Mouse (Mus musculus) adrenal gland (tissue): ENCODE measurements around the gene Capn13.
"Not testable (repeated sequence)": the region's sequence is repeated elsewhere in the genome, so short reads cannot be mapped to it uniquely, and the experiment has no call there.

Experiments used
- intact Hi-C: fragments of 180-260 bp; cut with DNase I; formaldehyde crosslinking; loops from one replicate; pipeline ENCODE4 v1.15.1; 2025

Gene Capn13

DNA sequence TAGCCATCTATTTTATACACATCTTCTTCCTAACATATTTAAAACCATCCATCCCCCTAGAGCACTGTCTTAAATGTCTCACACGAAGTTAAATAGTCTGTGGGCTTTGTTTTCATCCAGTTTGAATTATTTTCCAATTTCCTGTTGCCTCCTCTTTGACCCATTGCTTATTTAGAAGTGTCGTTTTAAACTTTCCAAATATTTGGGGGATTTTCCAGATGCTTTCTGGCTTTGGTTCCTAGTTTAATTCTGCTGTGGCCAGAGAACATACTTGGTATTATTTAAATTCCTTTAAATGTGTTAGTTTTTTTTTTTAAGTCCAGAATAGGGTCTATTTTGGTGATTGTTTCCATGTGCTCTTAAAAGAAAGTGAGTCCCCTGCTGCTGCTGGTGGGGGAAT, 116.4 kb downstream of the Capn13 start:
- intact Hi-C loops, result no loop called here

DNA sequence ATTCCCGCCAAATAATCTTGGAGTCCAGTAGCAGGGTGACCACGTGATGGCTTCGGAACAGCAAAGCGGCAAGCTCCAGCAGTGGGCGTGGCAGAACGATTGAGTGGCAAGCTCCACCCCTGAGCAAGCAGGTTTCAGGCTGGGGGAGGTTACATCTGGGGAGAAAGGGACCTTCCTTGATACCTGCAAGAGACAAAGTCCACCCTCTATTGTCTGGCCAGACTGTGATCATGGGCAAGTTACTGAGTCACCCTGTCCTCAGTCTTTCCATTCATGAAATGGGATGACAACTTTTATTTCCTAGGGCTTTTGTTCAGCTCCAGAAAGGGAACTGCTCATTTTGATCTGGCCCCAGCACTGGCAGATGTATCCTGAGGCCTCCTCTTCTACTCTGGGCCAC, 118.0 kb downstream of the Capn13 start:
- intact Hi-C loops, result not testable (repeated sequence)

DNA sequence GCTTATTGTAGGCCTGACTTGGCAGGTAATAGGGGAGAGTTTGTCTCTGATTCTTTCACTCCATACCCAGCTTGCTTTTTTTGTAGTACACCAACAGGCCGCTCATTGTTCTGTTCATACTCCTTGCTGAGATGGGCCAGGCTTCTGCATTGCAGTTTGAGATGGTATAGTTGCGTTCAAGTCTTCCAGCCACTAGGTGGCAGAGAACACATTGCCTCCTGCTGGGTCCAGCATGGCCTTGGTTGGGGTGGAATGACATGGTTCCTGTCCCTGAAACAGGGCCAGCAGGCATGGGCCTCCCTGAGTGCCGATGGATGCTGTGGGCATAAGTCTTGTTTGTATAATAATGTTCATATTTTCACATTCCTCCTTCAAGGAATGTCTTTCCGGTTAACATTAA, 122.9 kb downstream of the Capn13 start:
- intact Hi-C loops, result no loop called here

DNA sequence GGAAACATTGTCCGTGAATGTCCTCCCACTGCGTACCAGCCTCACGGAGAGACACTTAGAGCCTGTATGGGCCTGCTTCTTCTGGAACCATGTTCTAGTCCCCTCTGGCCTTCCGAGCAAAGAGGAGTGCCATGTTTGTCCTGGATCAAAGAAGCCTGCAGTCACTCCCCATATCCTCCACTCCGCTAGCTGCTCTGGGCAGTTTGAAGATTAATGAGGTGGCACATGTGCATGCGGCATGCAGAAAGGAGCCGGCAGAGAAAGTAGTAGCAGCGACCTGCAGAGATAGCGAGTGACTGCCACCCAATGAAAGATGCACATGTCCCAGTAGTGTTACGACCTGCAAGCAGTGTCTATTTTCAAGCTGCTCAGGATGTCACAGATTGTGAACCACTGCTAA, 125.6 kb downstream of the Capn13 start:
- intact Hi-C loops, result no loop called here

DNA sequence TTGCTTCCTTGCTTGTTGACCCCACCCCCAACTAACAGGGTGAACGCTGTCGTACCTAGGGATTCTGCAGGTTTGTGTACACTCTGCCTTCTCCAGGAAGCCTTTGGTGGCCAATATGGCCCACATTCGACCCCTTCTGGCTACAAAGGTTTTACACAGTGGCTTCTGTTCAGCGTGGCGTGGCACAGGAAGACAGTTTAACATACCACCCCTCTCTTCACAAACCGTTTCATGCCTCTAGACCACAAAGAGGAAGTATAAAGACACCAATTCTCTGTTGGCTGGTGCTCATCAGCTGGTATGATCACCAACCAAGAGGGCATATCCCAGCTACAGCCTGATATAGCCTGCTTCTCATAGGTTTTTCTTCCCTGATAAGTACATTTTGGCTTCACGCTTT, 126.9 kb downstream of the Capn13 start:
- intact Hi-C loops, result no loop called here

DNA sequence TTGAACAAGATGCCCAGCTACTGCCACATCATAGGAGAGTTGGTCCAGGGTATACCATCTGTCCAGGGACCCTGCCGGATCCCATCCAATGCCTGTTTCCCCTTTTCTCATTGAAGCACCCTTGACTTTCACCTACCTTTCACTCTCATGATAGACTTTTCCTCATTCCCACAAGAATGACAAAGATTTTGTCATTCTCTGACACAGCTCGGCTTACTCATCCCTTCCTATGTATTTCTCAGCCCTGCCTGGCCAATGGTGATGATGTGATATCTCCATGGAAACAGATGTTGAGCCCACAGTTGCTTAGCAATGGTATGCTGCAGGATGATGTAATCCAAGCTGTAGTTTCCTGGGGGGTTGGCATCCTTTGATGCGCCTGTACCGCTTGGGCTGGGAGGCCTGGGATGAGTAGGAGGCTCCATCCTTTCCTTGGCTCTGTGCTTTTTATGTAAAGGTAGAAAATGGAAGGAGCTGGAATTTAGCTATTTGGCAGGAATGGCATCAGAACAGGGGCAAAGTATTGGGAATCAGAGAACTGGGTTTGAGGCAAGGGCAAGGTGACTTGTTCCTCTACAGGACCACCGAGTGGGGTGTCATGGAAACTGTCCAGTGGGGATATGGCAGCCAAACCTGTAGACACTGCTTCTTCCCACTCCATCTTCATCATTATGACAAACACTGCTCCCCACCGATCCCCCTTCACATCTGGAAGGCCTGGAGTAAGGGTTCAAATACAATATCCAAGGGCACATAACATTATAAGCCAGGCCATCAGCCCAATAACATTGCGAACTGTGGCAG, 128.7 kb downstream of the Capn13 start:
- intact Hi-C loops, result no loop called here

DNA sequence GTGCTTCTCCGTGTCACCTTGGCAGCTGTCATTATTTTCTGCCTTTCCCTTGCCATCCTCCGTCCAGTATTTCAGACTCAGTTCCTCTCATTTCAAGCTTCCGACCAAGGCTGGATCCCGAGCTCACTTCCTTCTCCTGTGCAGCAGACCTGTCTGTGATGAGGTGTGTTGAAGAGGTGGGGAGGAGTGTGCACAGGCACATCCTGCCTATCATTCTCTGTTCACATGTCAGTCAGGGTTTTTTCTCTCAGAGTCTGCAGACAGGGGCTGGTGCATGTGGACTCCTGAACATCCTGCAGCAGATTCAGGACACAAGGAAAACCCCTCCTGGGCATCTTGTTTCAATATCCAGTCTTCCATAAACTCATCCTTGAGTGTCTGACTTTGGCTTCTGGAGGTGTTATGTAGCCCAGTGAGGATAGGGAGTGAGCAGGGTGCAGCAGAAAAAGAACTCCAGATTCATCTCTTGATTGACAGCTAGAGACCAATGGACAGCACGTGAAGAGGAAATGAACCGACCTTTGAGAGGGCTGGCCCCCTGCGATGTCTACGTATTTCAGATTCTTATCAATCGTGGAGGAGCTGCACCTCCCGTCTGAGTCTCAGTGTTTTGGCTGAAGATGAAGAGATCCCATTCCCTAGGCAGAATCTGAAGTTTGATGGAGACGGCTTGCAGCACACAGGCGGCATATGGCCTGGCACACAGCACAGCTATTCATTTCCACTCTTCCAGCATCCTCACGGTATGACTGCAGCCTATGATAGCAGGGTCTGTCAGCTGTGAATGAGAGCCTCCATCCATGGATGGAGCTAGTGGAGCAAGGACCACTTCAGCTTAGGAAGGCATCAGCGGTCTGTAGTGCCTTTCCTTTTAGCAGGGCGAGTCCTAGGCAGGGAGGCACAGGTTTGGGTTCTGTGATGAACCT, 129.5 kb downstream of the Capn13 start:
- intact Hi-C loops, result no loop called here

DNA sequence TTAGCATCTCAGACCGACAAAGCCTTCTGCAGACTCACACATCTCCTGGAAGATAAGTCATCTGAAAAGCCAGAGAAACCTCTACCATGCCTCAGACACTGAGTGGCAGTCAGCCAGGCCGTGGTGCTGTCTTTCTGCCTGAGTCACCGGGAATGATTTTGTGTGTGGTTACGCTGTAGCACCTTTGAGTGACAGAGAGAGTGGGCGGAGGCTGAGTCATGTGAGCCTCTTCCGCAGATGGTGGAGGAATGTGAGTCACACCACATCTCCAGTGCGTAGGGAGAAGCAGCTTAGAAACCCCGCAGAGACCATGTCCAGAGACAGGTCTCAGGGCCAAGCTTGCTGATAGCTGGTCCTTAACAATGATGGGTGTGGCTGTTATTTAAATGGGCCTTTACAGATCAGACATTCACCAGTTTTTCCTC, 137.6 kb downstream of the Capn13 start:
- intact Hi-C loops, result no loop called here

DNA sequence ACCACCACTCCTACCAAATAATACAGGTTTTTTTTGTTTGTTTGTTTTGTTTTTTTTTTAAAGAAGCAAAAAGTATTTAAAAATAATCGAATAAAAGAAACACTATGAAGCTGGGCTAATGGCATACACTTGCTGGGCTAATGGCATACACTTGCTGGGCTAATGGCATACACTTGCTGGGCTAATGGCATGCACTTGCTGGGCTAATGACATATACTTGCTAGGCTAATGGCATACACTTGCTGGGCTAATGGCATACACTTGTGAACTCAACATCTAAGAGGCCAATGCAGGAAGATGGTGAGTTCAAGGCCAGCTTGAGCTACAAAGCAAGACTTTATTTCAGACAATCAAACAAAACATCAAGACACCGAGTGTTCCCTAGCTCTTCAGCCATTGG, 138.1 kb downstream of the Capn13 start:
- intact Hi-C loops, result no loop called here

DNA sequence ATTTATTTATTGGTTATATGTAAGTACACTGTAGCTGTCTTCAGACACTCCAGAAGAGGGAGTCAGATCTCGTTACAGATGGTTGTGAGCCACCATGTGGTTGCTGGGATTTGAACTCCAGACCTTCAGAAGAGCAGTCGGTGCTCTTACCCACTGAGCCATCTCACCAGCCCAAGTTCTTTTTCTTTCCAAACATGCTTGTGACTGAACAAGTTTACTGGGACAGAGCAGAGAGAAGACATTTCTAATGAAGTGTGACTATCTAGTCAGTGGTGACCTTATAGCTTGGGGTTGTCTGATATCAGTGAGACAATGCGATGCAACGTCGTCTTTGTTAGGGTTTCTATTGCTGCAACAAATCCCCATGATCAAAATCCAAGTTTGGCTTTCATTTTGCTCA, 141.4 kb downstream of the Capn13 start:
- intact Hi-C loops, result not testable (repeated sequence)

DNA sequence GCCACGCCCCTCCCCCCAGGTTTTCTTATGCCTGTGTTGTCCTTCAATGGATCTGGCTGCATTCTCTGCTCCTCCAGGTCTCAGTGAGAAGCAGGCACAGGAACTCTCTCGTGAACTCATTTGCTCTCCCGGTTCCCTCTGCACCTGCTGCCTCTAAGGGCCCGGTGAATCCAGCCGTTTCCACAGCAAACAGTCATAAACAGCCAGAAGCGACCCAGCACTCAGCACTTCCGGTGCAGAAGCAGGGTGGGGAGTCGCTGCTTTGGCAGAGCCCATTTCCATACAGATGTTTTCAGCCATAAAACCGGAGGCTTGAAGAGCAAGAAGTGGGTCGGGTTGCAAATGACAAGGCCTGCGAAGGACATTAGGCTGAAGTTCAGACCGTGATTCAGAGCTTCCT, 142.0 kb downstream of the Capn13 start:
- intact Hi-C loops, result no loop called here
